Comparison of ENCODE assay signal across 21 mouse cellular contexts in genomic region chr1:86306686-86307085, GRCm38 (mm10). TPM values are rescaled to one million over a fixed set of nuclear protein-coding genes. Genes with fewer than 3 reads are reported as not detected.
DNase-seq lines count a peak whose midpoint lies in the region; ATAC-seq and TF ChIP-seq lines count a peak whose summit lies in the region.
"Had no signal": no experiment of that assay in that cellular context is flagged by ENCODE, and none has a peak within 500 bp of the region (broad histone marks: within the 10 kb centered on the region; RNA-seq: fewer than 3 reads in every experiment).

No protein-coding gene starts in this region.

- peaks cover 32% of the 10 kb centered on the region for H3K27me3 ChIP-seq in kidney, embryonic 15.5 days
- no peaks in the 10 kb centered on the region for H3K27me3 ChIP-seq in kidney, postnatal 0 days (ENCODE audit: insufficient read depth, low read length)
- peaks cover 26% of the 10 kb centered on the region for H3K27me3 ChIP-seq in forebrain, embryonic 14.5 days (replicated peaks; ENCODE audit: control insufficient read depth, insufficient read depth, low read length)
- H3K27me3 ChIP-seq in intestine, postnatal 0 days (replicated peaks; ENCODE audit: control insufficient read depth, insufficient read depth, low read length): peaks cover 16% of the 10 kb centered on the region; the same call in 1 of the 2 replicates
- H3K27me3 ChIP-seq: CH12.LX had no signal

- WGBS in kidney, embryonic 15.5 days: 77% methylated on average over 3 of the region's 3 CpGs
- WGBS in kidney, postnatal 0 days: 75% methylated on average over 3 of the region's 3 CpGs
- 84% methylated on average over 3 of the region's 3 CpGs for WGBS in forebrain, embryonic 14.5 days
- WGBS in intestine, postnatal 0 days: 82% methylated on average over 3 of the region's 3 CpGs

- no peak for TF ChIP-seq CTCF in kidney, postnatal 0 days (IDR thresholded peaks at IDR 0.05; ENCODE audit: low read depth)
- no peak for TF ChIP-seq CTCF in intestine, postnatal 0 days (IDR thresholded peaks at IDR 0.05; ENCODE audit: low read depth)

- H3K27ac ChIP-seq in kidney, embryonic 15.5 days: no peak overlapping the region
- H3K27ac ChIP-seq in ES-E14 (ENCODE audit: insufficient read depth, low read depth, low read length, poor library complexity, severe bottlenecking): peak overlapping the region; percentile 98; the same call in 1 of the 2 replicates
- peak overlapping the region; percentile 19; the same call in 1 of the 2 replicates for H3K27ac ChIP-seq in kidney, postnatal 0 days
- no peak overlapping the region for H3K27ac ChIP-seq in forebrain, embryonic 14.5 days (ENCODE audit: low read depth, low read length)
- no peak overlapping the region for H3K27ac ChIP-seq in intestine, postnatal 0 days (ENCODE audit: low read depth, low read length)
- H3K27ac ChIP-seq: embryonic facial prominence, embryonic 15.5 days; forebrain, embryonic 10.5 days; forebrain, embryonic 15.5 days; hindbrain, embryonic 10.5 days; hindbrain, embryonic 14.5 days had no signal

- H3K4me2 ChIP-seq in kidney, embryonic 15.5 days: no peak overlapping the region
- H3K4me2 ChIP-seq in kidney, postnatal 0 days (ENCODE audit: low read length): no peak overlapping the region
- H3K4me2 ChIP-seq in forebrain, embryonic 14.5 days (ENCODE audit: low read length): no peak overlapping the region
- no peak overlapping the region for H3K4me2 ChIP-seq in intestine, postnatal 0 days (replicated peaks; ENCODE audit: low read depth)
- H3K4me2 ChIP-seq: embryonic facial prominence, embryonic 15.5 days; forebrain, embryonic 15.5 days; heart, embryonic 11.5 days; hindbrain, embryonic 14.5 days had no signal

- intact Hi-C loops in left cerebral cortex, postnatal 36 days (cut with DNase I): no loop called here

- ATAC-seq in kidney, embryonic 15.5 days (replicated peaks; ENCODE audit: low FRiP score): no peak
- ATAC-seq in kidney, postnatal 0 days (replicated peaks; ENCODE audit: low FRiP score, low read depth): peak; percentile 61
- ATAC-seq in forebrain, embryonic 14.5 days: no peak
- ATAC-seq in intestine, postnatal 0 days: no peak
- ATAC-seq: forebrain, embryonic 15.5 days had no signal

- H3K9ac ChIP-seq in kidney, embryonic 15.5 days: no peak overlapping the region
- H3K9ac ChIP-seq in ES-E14 (ENCODE audit: insufficient read depth, low read depth, low read length, poor library complexity, severe bottlenecking): peak overlapping the region; percentile 48; the same call in 1 of the 2 replicates
- no peak overlapping the region for H3K9ac ChIP-seq in kidney, postnatal 0 days (ENCODE audit: low read depth, low read length)
- no peak overlapping the region for H3K9ac ChIP-seq in forebrain, embryonic 14.5 days (ENCODE audit: low read length)
- no peak overlapping the region for H3K9ac ChIP-seq in intestine, postnatal 0 days (ENCODE audit: low read depth, low read length)
- H3K9ac ChIP-seq: embryonic facial prominence, embryonic 15.5 days; forebrain, embryonic 15.5 days; hindbrain, embryonic 14.5 days had no signal

- H3K9me3 ChIP-seq in kidney, embryonic 15.5 days (replicated peaks): no peaks in the 10 kb centered on the region
- H3K9me3 ChIP-seq in ES-E14 (ENCODE audit: control insufficient read depth, insufficient read depth, low read depth, low read length): no peaks in the 10 kb centered on the region
- no peaks in the 10 kb centered on the region for H3K9me3 ChIP-seq in kidney, postnatal 0 days (replicated peaks; ENCODE audit: low read length)
- no peaks in the 10 kb centered on the region for H3K9me3 ChIP-seq in forebrain, embryonic 14.5 days (replicated peaks; ENCODE audit: control insufficient read depth, low read length)
- no peaks in the 10 kb centered on the region for H3K9me3 ChIP-seq in intestine, postnatal 0 days (ENCODE audit: control insufficient read depth)
- H3K9me3 ChIP-seq: embryonic facial prominence, embryonic 15.5 days; forebrain, embryonic 15.5 days had no signal

- H3K4me1 ChIP-seq in kidney, embryonic 15.5 days: peaks cover 37% of the 10 kb centered on the region
- H3K4me1 ChIP-seq in ES-E14 (ENCODE audit: control insufficient read depth in 2 of 2, insufficient read depth in 2 of 2, low read length in 2 of 2, poor library complexity in 1 of 2): peaks cover 9 to 28% of the 10 kb centered on the region in 2 experiments
- no peaks in the 10 kb centered on the region; the same call in 1 of the 2 replicates for H3K4me1 ChIP-seq in kidney, postnatal 0 days (replicated peaks; ENCODE audit: insufficient read depth, low read length)
- H3K4me1 ChIP-seq in forebrain, embryonic 14.5 days (ENCODE audit: control insufficient read depth, insufficient read depth, low read length): peaks cover 4% of the 10 kb centered on the region; the same call in 1 of the 2 replicates
- H3K4me1 ChIP-seq in intestine, postnatal 0 days (replicated peaks; ENCODE audit: control insufficient read depth, insufficient read depth, low read length): no peaks in the 10 kb centered on the region

- 0 out of 2 replicates have a peak, but pooled peaks cover 9% of the 10 kb centered on the region for H3K36me3 ChIP-seq in kidney, embryonic 15.5 days
- H3K36me3 ChIP-seq in ES-E14 (ENCODE audit: control insufficient read depth, insufficient read depth, low read length, poor library complexity, severe bottlenecking): peaks cover 29% of the 10 kb centered on the region
- H3K36me3 ChIP-seq in kidney, postnatal 0 days (ENCODE audit: insufficient read depth, low read length): no peaks in the 10 kb centered on the region
- no peaks in the 10 kb centered on the region for H3K36me3 ChIP-seq in forebrain, embryonic 14.5 days (ENCODE audit: control insufficient read depth, insufficient read depth, low read length)
- no peaks in the 10 kb centered on the region for H3K36me3 ChIP-seq in intestine, postnatal 0 days (ENCODE audit: control insufficient read depth, insufficient read depth)
- H3K36me3 ChIP-seq: embryonic facial prominence, embryonic 15.5 days; forebrain, embryonic 15.5 days had no signal

- peak; percentile 49 for DNase-seq in kidney, adult 18-20 months
- no peak for DNase-seq in ES-E14 (ENCODE audit: low read depth, low spot score)
- no peak for DNase-seq in kidney, postnatal 0 days (ENCODE audit: low spot score)
- DNase-seq in kidney, postnatal 36 days: peak; percentile 73 to 74
- no peak for DNase-seq in forebrain, embryonic 14.5 days (ENCODE audit: low spot score)
- no peak for DNase-seq in left cerebral cortex, postnatal 36 days (ENCODE audit: low spot score in 2 of 2)
- DNase-seq: adrenal gland, postnatal 36 days; cerebellum, adult 2 months; heart, adult 18-20 months had no signal

- in situ Hi-C loops in ES-E14 (cut with MboI; ENCODE audit: low sequenced_read_pairs in 2 of 2, unreplicated experiment in 2 of 2): no loop called here

- H3K4me3 ChIP-seq in kidney, embryonic 15.5 days (replicated peaks): no peak overlapping the region
- H3K4me3 ChIP-seq in ES-E14 (ENCODE audit: insufficient read depth in 1 of 2, low read depth in 1 of 2, low read length in 2 of 2, poor library complexity in 1 of 2, severe bottlenecking in 1 of 2): peak overlapping the region in 1 of 2 experiments; percentile 93; a peak in 2 of 4 replicates
- no peak overlapping the region for H3K4me3 ChIP-seq in kidney, postnatal 0 days (replicated peaks; ENCODE audit: low read depth, low read length)
- H3K4me3 ChIP-seq in forebrain, embryonic 14.5 days (ENCODE audit: low read depth, low read length): no peak overlapping the region
- no peak overlapping the region for H3K4me3 ChIP-seq in intestine, postnatal 0 days (ENCODE audit: low read depth, low read length)
- H3K4me3 ChIP-seq: embryonic facial prominence, embryonic 15.5 days; erythroblast, embryonic 14.5 days; forebrain, embryonic 10.5 days; forebrain, embryonic 15.5 days; hindbrain, embryonic 10.5 days had no signal

TF ChIP-seq in ES-E14, 5 proteins besides CTCF, POLR2A, EP300 and RAD21:
- TF ChIP-seq HCFC1 (IDR thresholded peaks at IDR 0.05; ENCODE audit: borderline replicate concordance, insufficient read depth, low read length) (no peak), MAFK (IDR thresholded peaks at IDR 0.05; ENCODE audit: insufficient read depth, low read depth, low read length) (no peak), ZC3H11A (IDR thresholded peaks at IDR 0.05; ENCODE audit: borderline replicate concordance, low read depth, low read length) (no peak), ZNF384 (IDR thresholded peaks at IDR 0.05; ENCODE audit: low read depth, low read length) (no peak)

RNA-seq across cellular contexts. Expression of gene B3gnt7, which starts 4.1 kb away (rescaled TPM):
- 7.5 and 7.8 TPM in 2 replicates for polyA plus RNA-seq in kidney, embryonic 15.5 days (2015; fragmentation: Nextera tagmentation; extraction: Ambion mirVana)
- 103 and 166 TPM in 2 replicates for total RNA-seq in ES-E14 (2012; rRNA removed)
- 10.3 and 10.8 TPM in 2 replicates for polyA plus RNA-seq in kidney, postnatal 0 days (2015; fragmentation: Nextera tagmentation; extraction: Ambion mirVana)
- 3.9 and 4.1 TPM in 2 replicates for polyA plus RNA-seq in forebrain, embryonic 14.5 days (2014; fragmentation: Nextera tagmentation; extraction: Ambion mirVana)
- 3.2 and 3.4 TPM in 2 replicates for polyA plus RNA-seq in intestine, postnatal 0 days (2015; fragmentation: Nextera tagmentation; extraction: Ambion mirVana)
- 1 to 10 TPM in 1 of 2 experiments, under 1 TPM in 1; 0.84 to 1.3 TPM for total RNA-seq in left cerebral cortex, postnatal 36 days (2021)
- total RNA-seq: gastrocnemius, adult 8-10 months; MEL had no signal

RNA-seq across cellular contexts. Expression of gene Ncl, which starts 52.5 kb away (rescaled TPM):
- polyA plus RNA-seq in kidney, embryonic 15.5 days (2015; fragmentation: Nextera tagmentation; extraction: Ambion mirVana): 500 and 531 TPM in 2 replicates
- 496 and 529 TPM in 2 replicates for total RNA-seq in ES-E14 (2012; rRNA removed)
- polyA plus RNA-seq in kidney, postnatal 0 days (2015; fragmentation: Nextera tagmentation; extraction: Ambion mirVana): 295 and 332 TPM in 2 replicates
- 122 and 124 TPM in 2 replicates for polyA plus RNA-seq in forebrain, embryonic 14.5 days (2014; fragmentation: Nextera tagmentation; extraction: Ambion mirVana)
- polyA plus RNA-seq in intestine, postnatal 0 days (2015; fragmentation: Nextera tagmentation; extraction: Ambion mirVana): 172 and 188 TPM in 2 replicates
- total RNA-seq in left cerebral cortex, postnatal 36 days (2021): 100 to 1,000 TPM; 132 to 142 TPM

Comparison
In these comparisons a context has a peak if more than half of its experiments do, and no peak if none do; other contexts are left out.
1. DNase-seq: peak in kidney, adult 18-20 months (single experiment) and kidney, postnatal 36 days (2 of 2); none in ES-E14 (single experiment), kidney, postnatal 0 days (single experiment), forebrain, embryonic 14.5 days (single experiment) and left cerebral cortex, postnatal 36 days (0 of 2).
2. H3K27ac ChIP-seq: peak in ES-E14 (single experiment) and kidney, postnatal 0 days (single experiment); none in kidney, embryonic 15.5 days (single experiment), forebrain, embryonic 14.5 days (single experiment) and intestine, postnatal 0 days (single experiment).